Mouse (Mus musculus) heart, postnatal 10 days (tissue): ENCODE data around the gene Immp2l. TPM values are rescaled to one million over a fixed set of nuclear protein-coding genes. Genes with fewer than 3 reads are reported as not detected.

Experiments used
- DNase-seq, 2 experiments: peaks; one replicate each; pipeline ENCODE4 v3.0.0; 2021
- intact Hi-C: fragments of 180-260 bp; cut with DNase I; formaldehyde crosslinking; loops from one replicate; pipeline ENCODE4 v1.15.1; 2025
- total RNA-seq, 2 experiments: library from RNA; stranded (reverse); gene quantifications; 2 replicates each; pipeline ENCODE4 v1.2.3; 2021

Gene Immp2l
- total RNA-seq, 2 experiments from 2014 or later = 10.2 to 11.5 TPM

- peak in 1 of 2 experiments; percentile 5 for DNase-seq
- intact Hi-C loops = no loop called here
Measured at GRCm38 (mm10) chr12:41409431-41409830, 385.5 kb downstream of the Immp2l start.

- intact Hi-C loops = no loop called here
- no peak for DNase-seq
Measured at GRCm38 (mm10) chr12:41416635-41417034, 392.7 kb downstream of the Immp2l start.

GRCm38 (mm10) chr12:41417099-41417498 is 393.2 kb downstream of the Immp2l start:
- intact Hi-C loops = no loop called here
- DNase-seq = no peak

GRCm38 (mm10) chr12:41417961-41418360 is 394.1 kb downstream of the Immp2l start:
- intact Hi-C loops = no loop called here
- DNase-seq = no peak

- intact Hi-C loops = no loop called here
- DNase-seq = no peak
Measured at GRCm38 (mm10) chr12:41425101-41425679, 401.3 kb downstream of the Immp2l start.

- intact Hi-C loops = no loop called here
- DNase-seq = no peak
Measured at GRCm38 (mm10) chr12:41427464-41427863, 403.6 kb downstream of the Immp2l start.

- intact Hi-C loops = no loop called here
- no peak for DNase-seq
Measured at GRCm38 (mm10) chr12:41428806-41429205, 404.9 kb downstream of the Immp2l start.

GRCm38 (mm10) chr12:41436206-41436985 is 412.5 kb downstream of the Immp2l start:
- intact Hi-C loops = no loop called here
- DNase-seq = no peak

- DNase-seq = peak; percentile 7
- intact Hi-C loops = no loop called here
Measured at GRCm38 (mm10) chr12:41438446-41438845, 414.6 kb downstream of the Immp2l start.

GRCm38 (mm10) chr12:41468374-41468991 is 444.6 kb downstream of the Immp2l start:
- intact Hi-C loops = no loop called here
- DNase-seq = no peak

GRCm38 (mm10) chr12:41469096-41469801 is 445.4 kb downstream of the Immp2l start:
- intact Hi-C loops = no loop called here
- no peak for DNase-seq

GRCm38 (mm10) chr12:41481486-41481885 is 457.6 kb downstream of the Immp2l start:
- DNase-seq = no peak
- intact Hi-C loops = no loop called here

- intact Hi-C loops = no loop called here
- no peak for DNase-seq
Measured at GRCm38 (mm10) chr12:41483091-41483592, 459.3 kb downstream of the Immp2l start.

- intact Hi-C loops = no loop called here
- DNase-seq = no peak
Measured at GRCm38 (mm10) chr12:41483593-41484451, 459.9 kb downstream of the Immp2l start.

- no peak for DNase-seq
- intact Hi-C loops = no loop called here
Measured at GRCm38 (mm10) chr12:41484689-41485511, 461.0 kb downstream of the Immp2l start.

GRCm38 (mm10) chr12:41485512-41486215 is 461.8 kb downstream of the Immp2l start:
- DNase-seq = peak; percentile 52 to 63
- intact Hi-C loops = loop anchor here (2.0 kb wide), 3 partner anchors 367 to 649 kb away; no protein-coding TSS in a partner anchor

- no peak for DNase-seq
- intact Hi-C loops = loop anchor here (2.0 kb wide), 3 partner anchors 368 to 650 kb away; no protein-coding TSS in a partner anchor
Measured at GRCm38 (mm10) chr12:41486331-41486730, 462.4 kb downstream of the Immp2l start, which contains the start of gene Lrrn3. Gene Lrrn3 (minus strand): TSS chr12:41486431.

GRCm38 (mm10) chr12:41487005-41487404 is 463.1 kb downstream of the Immp2l start:
- DNase-seq = peak; percentile 21 to 49
- intact Hi-C loops = loop anchor here (2.0 kb wide), 3 partner anchors 368 to 650 kb away; no protein-coding TSS in a partner anchor
